Mouse (Mus musculus) left cerebral cortex, postnatal 36 days (tissue): ENCODE results near the gene Adh5. TPM values are rescaled to one million over a fixed set of nuclear protein-coding genes. Genes with fewer than 3 reads are reported as not detected.

Experiments used
- DNase-seq, 2 experiments: peaks; one replicate each; pipeline ENCODE4 v3.0.0; 2021 to 2022; ENCODE audit warnings: low spot score in 2 of 2, mixed read lengths in 1 of 2
- intact Hi-C: fragments of 180-260 bp; cut with DNase I; formaldehyde crosslinking; loops from one replicate; pipeline ENCODE4 v1.15.1; 2025
- total RNA-seq, 2 experiments: library from RNA; stranded (reverse); gene quantifications; 2 replicates each; pipeline ENCODE4 v1.2.3; 2021

Gene Adh5
- total RNA-seq, 2 experiments from 2014 or later = 60.8 to 64.3 TPM

DNA sequence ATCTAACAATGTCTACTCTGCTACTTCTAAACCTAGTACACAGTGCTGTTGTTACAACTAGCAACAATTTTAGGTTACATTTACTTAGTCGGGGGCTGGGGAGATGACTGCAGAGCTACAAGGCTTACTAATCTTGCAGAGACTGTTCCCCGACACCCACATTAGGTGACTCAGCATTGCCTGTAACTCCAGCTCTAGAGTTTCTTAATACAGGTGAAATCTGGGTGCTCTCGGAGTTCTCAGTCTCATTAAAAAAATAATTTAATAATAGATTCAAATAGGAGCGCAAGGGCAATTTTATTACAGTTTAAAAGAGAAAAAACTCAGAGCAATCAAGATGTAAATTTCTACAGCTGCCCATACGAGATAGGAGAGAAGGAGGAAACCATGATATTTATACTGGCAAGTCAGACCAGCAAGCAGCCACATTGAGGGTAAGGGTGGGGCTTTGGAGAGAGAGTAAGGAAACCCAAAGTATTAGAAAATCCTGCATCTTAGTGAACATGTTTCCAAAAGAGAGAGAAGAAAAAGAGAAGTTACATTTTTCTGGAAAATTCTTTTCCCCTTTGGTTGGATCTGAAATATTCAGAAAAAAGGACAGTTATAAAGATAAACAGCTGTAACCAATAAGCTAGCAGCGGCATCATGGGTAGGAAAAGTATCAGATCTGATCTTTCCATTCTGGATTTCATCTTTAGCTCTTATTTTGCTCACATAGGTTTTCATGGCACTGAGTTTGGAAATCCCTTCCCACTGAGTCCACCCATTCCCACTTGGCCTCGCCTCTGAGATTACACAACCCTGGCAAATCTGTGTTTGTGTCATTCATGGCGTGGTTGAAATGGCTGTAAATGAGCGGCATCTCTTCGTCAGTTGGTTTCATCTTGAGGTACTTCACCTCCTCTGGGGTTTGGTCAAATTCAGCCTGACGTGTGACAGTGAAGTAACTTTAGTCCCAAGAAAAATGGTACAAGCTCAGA, 52.6 kb downstream of the Adh5 start:
- intact Hi-C loops = no loop called here
- no peak for DNase-seq

DNA sequence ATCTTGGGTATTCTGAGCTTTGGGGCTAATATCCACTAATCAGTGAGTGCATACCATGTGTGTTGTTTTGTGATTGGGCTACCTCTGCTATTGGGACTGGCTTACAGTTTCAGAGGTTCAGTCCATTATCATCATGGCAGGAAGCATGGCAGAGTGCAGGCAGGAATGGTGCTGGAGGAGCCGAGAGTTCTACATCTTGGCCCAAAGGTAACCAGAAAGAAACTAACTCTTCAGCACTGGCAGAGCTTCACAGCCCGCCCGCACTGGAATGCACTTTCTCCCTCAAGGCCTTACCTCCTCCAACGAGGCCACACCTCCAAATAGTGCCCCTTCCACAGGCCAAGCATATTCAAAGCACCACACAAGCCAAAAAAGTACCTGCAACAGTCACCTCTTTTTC, 55.8 kb downstream of the Adh5 start:
- no peak for DNase-seq
- intact Hi-C loops = no loop called here

DNA sequence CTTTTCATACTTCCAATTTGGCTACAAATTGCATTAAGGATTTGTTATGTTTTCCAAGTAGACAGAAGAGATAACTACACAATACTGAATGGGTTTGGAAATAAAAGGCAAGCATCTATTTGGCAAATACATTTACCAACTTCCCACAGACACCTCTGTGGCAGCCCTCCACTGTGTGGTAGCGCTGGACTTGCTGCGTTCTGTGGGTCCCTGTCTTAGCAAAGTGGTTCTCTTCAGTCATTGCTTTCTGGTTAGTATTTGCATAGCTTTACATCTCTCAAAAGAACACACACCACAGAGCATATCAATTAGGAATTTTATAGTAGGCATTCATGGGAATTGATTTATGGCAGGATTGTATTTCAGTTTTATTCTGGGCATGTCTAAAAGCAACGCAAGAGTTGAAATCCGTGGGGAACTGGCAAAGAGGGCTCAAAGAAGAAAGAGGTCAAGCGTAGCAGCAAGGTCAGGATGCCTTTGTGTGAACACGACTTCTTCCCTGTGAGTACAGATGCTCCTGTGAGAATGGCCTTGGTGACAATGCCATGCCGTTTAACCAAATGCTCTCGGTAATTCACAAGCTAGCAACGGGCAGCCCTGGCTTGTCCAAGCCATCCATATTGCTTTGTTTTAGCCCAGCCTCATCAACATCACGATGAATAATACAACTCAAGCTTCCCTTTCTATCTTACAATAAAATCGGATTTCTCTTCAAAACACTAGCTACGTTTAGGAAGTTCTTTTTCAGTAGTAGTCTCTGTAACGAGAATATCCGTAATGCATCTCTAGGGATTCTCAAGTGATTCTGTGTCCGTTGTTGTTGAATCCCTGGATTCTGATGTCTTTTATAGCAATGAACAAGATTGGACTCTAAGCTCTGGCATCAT, 57.2 kb downstream of the Adh5 start:
- intact Hi-C loops = no loop called here
- DNase-seq = no peak

DNA sequence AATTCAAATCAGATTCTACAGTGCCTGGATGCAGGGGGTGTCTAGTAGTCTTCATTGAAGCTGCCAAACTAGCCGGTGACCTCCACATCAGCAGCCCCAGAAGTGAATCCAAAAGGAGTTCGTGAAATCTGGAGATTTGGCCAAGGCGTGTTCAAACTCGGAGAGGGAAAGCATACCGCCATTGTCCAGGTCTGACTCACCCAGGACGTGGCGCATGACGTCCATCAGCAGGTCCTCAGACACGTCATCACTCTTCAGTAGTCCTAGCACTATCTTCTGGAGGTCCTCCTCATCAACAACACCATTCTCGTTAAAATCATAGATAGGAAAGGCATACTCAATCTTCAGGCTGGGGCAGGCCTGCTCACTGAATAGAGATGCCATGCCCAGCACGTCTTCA, 60.9 kb downstream of the Adh5 start:
- no peak for DNase-seq
- intact Hi-C loops = no loop called here

Other genes with a start within 250 kb of the Adh5 start
- gene 4930579F01Rik, start 249.3 kb upstream of the Adh5 start, total RNA-seq = not detected
- gene Adh7, start 225.3 kb upstream of the Adh5 start, total RNA-seq = under 1 TPM; 0.10 to 0.11 TPM
- under 1 TPM; 0.50 to 0.99 TPM for gene Adh1, start 182.1 kb upstream of the Adh5 start, total RNA-seq
- gene Adh6a, start 129.8 kb upstream of the Adh5 start, total RNA-seq = not detected
- gene Adh6b, start 101.3 kb upstream of the Adh5 start, total RNA-seq = not detected
- not detected for gene Adh4, start 27.6 kb upstream of the Adh5 start, total RNA-seq
- 10 to 100 TPM; 38.1 to 39.7 TPM for gene Metap1, start 46.4 kb downstream of the Adh5 start, total RNA-seq
- gene Eif4e, start 83.1 kb downstream of the Adh5 start, total RNA-seq = 100 to 1,000 TPM; 175 to 183 TPM